Mouse (Mus musculus) embryonic facial prominence, embryonic 11.5 days (tissue): ENCODE measurements around the gene Gjc3. TPM values are rescaled to one million over a fixed set of nuclear protein-coding genes. Genes with fewer than 3 reads are reported as not detected.

Experiments used
- ATAC-seq: fragments of 200-750 bp; cut with Nextera tagmentation; replicated peaks from 2 replicates; pipeline ENCODE4 v1.8.0; 2017; ENCODE audit warnings: low read depth; ENCODE audit not compliant: insufficient number of reproducible peaks, low FRiP score, low TSS enrichment
- DNase-seq: peaks from one replicate; pipeline ENCODE4 v3.0.0-alpha.2; 2015; ENCODE audit warnings: low spot score
- H3K27ac ChIP-seq: fragments of 300-500 bp; sonication (generic); replicated peaks from 2 replicates; pipeline ENCODE4 v1.5.1; 2014; ENCODE audit warnings: mild to moderate bottlenecking, low read depth, low read length, control low read depth
- H3K27me3 ChIP-seq: fragments of 300-500 bp; sonication (generic); 2 replicates; pipeline ENCODE4 v1.6.1; 2014; ENCODE audit warnings: mild to moderate bottlenecking, low read length, moderate library complexity, mixed read lengths; ENCODE audit not compliant: control insufficient read depth, insufficient read depth
- H3K36me3 ChIP-seq: fragments of 300-500 bp; sonication (generic); replicated peaks from 2 replicates; pipeline ENCODE4 v1.6.1; 2014; ENCODE audit warnings: low read depth, mild to moderate bottlenecking, low read length, moderate library complexity, mixed read lengths; ENCODE audit not compliant: control insufficient read depth, insufficient read depth
- H3K4me1 ChIP-seq: fragments of 300-500 bp; sonication (generic); 2 replicates; pipeline ENCODE4 v1.6.1; 2014; ENCODE audit warnings: low read length, mixed read lengths; ENCODE audit not compliant: control insufficient read depth, insufficient read depth
- H3K4me2 ChIP-seq: fragments of 300-500 bp; sonication (generic); 2 replicates; pipeline ENCODE4 v1.6.1; 2014; ENCODE audit warnings: low read depth, mild to moderate bottlenecking, control low read depth, low read length, moderate library complexity
- H3K4me3 ChIP-seq: fragments of 300-500 bp; sonication (generic); 2 replicates; pipeline ENCODE4 v1.5.1; 2014; ENCODE audit warnings: low read depth, low read length, control low read depth
- H3K9ac ChIP-seq: fragments of 300-500 bp; sonication (generic); replicated peaks from 2 replicates; pipeline ENCODE4 v1.6.1; 2014; ENCODE audit warnings: mild to moderate bottlenecking, control low read depth, low read length
- H3K9me3 ChIP-seq: fragments of 300-500 bp; sonication (generic); replicated peaks from 2 replicates; pipeline ENCODE4 v1.6.1; 2016; ENCODE audit warnings: mild to moderate bottlenecking, low read length, inconsistent platforms, mixed read lengths; ENCODE audit not compliant: control insufficient read depth
- WGBS: fragments of 180-500 bp; shearing (Covaris S2); extraction: QIAGEN DNeasy Blood & Tissue Kit; methylation state at CpG from one replicate; pipeline ENCODE4 v1.1.7; 2014; 5-methylcytosine and 5-hydroxymethylcytosine counted together
- polyA plus RNA-seq: library from polyadenylated mRNA; unstranded; fragments of >200 nt; fragmentation: Nextera tagmentation; extraction: Ambion mirVana; gene quantifications from 2 replicates; pipeline ENCODE4 v1.2.1, GENCODE M21; 2014

Gene Gjc3
- 0.29 TPM in 1 of 2 replicates, not detected in the other for polyA plus RNA-seq

DNA sequence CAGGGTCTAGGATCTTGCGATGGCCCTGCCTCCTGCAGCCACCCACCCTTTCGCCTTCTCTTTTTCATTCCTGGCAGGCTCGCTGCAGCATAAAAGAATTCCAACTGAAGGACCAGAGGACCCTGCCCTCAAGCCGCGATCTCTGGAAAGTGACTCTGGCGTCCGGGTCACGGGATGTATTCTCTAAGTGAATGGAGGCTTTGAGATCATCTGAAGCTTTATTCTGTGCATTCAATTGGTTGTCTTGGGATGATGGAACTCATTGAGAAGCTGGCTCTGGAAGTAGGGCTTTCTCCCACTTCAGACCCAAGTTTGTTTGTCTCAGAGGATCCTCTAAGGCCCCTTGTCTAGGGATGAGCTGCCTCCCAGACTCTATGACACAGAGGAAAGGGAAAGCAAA, at the start of gene Gjc3:
Gene Gjc3 (minus strand): TSS at position 154 of the 400 bp plus-strand sequence.
- ATAC-seq (no peak), DNase-seq (no peak)
- Histone ChIP-seq H3K27ac (no peak within 1 kb of the TSS), H3K27me3 (no peaks in the 10 kb centered on the region), H3K9ac (no peak within 1 kb of the TSS), H3K4me2 (no peak within 1 kb of the TSS), H3K4me1 (no peaks in the 10 kb centered on the region), H3K9me3 (no peaks in the 10 kb centered on the region), H3K4me3 (no peak within 1 kb of the TSS), H3K36me3 (no peaks in the 10 kb centered on the region)
- 37% methylated on average over 8 of the region's 8 CpGs for WGBS

- no peak overlapping the region for H3K9ac ChIP-seq
- no peaks in the 10 kb centered on the region for H3K36me3 ChIP-seq
- H3K4me1 ChIP-seq = no peaks in the 10 kb centered on the region
- 90% methylated on average over 5 of the region's 5 CpGs for WGBS
- DNase-seq = no peak
- no peak overlapping the region for H3K4me2 ChIP-seq
- H3K27me3 ChIP-seq = no peaks in the 10 kb centered on the region
- no peaks in the 10 kb centered on the region for H3K9me3 ChIP-seq
- no peak overlapping the region for H3K4me3 ChIP-seq
- H3K27ac ChIP-seq = no peak overlapping the region
- ATAC-seq = no peak
Measured at GRCm38 (mm10) chr5:138012382-138012781, 49.5 kb upstream of the Gjc3 start.

GRCm38 (mm10) chr5:138009437-138009836, 46.5 kb upstream of the Gjc3 start:
- no peaks in the 10 kb centered on the region for H3K27me3 ChIP-seq
- H3K4me3 ChIP-seq = no peak overlapping the region
- no peaks in the 10 kb centered on the region for H3K9me3 ChIP-seq
- no peak overlapping the region for H3K27ac ChIP-seq
- ATAC-seq (no peak), DNase-seq (no peak)
- no peaks in the 10 kb centered on the region for H3K4me1 ChIP-seq
- 83% methylated on average over 5 of the region's 5 CpGs for WGBS
- no peaks in the 10 kb centered on the region for H3K36me3 ChIP-seq
- H3K4me2 ChIP-seq = no peak overlapping the region
- H3K9ac ChIP-seq = no peak overlapping the region

- Histone ChIP-seq H3K4me3 (no peak overlapping the region), H3K4me1 (no peaks in the 10 kb centered on the region), H3K27me3 (no peaks in the 10 kb centered on the region), H3K9ac (no peak overlapping the region), H3K4me2 (no peak overlapping the region), H3K36me3 (no peaks in the 10 kb centered on the region), H3K9me3 (no peaks in the 10 kb centered on the region), H3K27ac (no peak overlapping the region)
- DNase-seq (no peak), ATAC-seq (no peak)
- 87% methylated on average over 1 of the region's 1 CpGs for WGBS
Measured at GRCm38 (mm10) chr5:137986351-137986750, 23.5 kb upstream of the Gjc3 start.

- Histone ChIP-seq H3K4me1 (no peaks in the 10 kb centered on the region), H3K27me3 (no peaks in the 10 kb centered on the region), H3K27ac (no peak within 1 kb of the TSS), H3K9me3 (no peaks in the 10 kb centered on the region), H3K36me3 (no peaks in the 10 kb centered on the region), H3K9ac (no peak within 1 kb of the TSS), H3K4me2 (no peak within 1 kb of the TSS), H3K4me3 (no peak within 1 kb of the TSS)
- ATAC-seq = no peak
- no peak for DNase-seq
- WGBS = 69% methylated on average over 4 of the region's 4 CpGs
Measured at GRCm38 (mm10) chr5:137981300-137981699, 18.4 kb upstream of the Gjc3 start, which contains the start of gene Azgp1. Gene Azgp1, plus strand, starts transcription at chr5:137981520.

- Histone ChIP-seq H3K27ac (no peak overlapping the region), H3K9ac (no peak overlapping the region), H3K4me3 (no peak overlapping the region), H3K4me1 (no peaks in the 10 kb centered on the region), H3K36me3 (no peaks in the 10 kb centered on the region), H3K27me3 (no peaks in the 10 kb centered on the region), H3K9me3 (no peaks in the 10 kb centered on the region), H3K4me2 (no peak overlapping the region)
- 82% methylated on average over 2 of the region's 2 CpGs for WGBS
- ATAC-seq (no peak), DNase-seq (no peak)
Measured at GRCm38 (mm10) chr5:137979081-137979480, 16.2 kb upstream of the Gjc3 start.

GRCm38 (mm10) chr5:137977291-137977690, 14.4 kb upstream of the Gjc3 start:
- WGBS = 24% methylated on average over 1 of the region's 1 CpGs
- no peak overlapping the region for H3K27ac ChIP-seq
- ATAC-seq = no peak

GRCm38 (mm10) chr5:137975434-137975833, 12.5 kb upstream of the Gjc3 start:
- ATAC-seq (no peak), DNase-seq (no peak)
- no peaks in the 10 kb centered on the region for H3K9me3 ChIP-seq
- H3K4me3 ChIP-seq = no peak overlapping the region
- H3K27ac ChIP-seq = no peak overlapping the region
- no peak overlapping the region for H3K9ac ChIP-seq
- no peaks in the 10 kb centered on the region for H3K27me3 ChIP-seq
- no peaks in the 10 kb centered on the region for H3K4me1 ChIP-seq
- 50% methylated on average over 1 of the region's 1 CpGs for WGBS
- no peak overlapping the region for H3K4me2 ChIP-seq
- no peaks in the 10 kb centered on the region for H3K36me3 ChIP-seq

More at GRCm38 (mm10) chr5:137977291-137977690, 14.4 kb upstream of the Gjc3 start:
- DNase-seq = no peak
- H3K36me3 ChIP-seq = no peaks in the 10 kb centered on the region
- no peak overlapping the region for H3K9ac ChIP-seq
- H3K9me3 ChIP-seq = no peaks in the 10 kb centered on the region
- no peaks in the 10 kb centered on the region for H3K4me1 ChIP-seq
- H3K4me3 ChIP-seq = no peak overlapping the region
- H3K4me2 ChIP-seq = no peak overlapping the region
- no peaks in the 10 kb centered on the region for H3K27me3 ChIP-seq
